Mouse (Mus musculus) heart, postnatal 0 days (tissue): Measurements from ENCODE around the gene Ece1.

Experiments
- CTCF ChIP-seq: IDR thresholded peaks from 2 replicates; pipeline ENCODE4 v1.5.1; 2016; ENCODE audit warnings: antibody characterized with exemption, control low read depth, low read depth
- EP300 ChIP-seq: IDR thresholded peaks from 2 replicates; pipeline ENCODE4 v1.6.1; 2016; ENCODE audit warnings: antibody characterized with exemption, low read depth

- TF ChIP-seq CTCF (no peak), EP300 (no peak)
Observed at GRCm38 (mm10) chr4:137923052-137923451, 61.0 kb downstream of the Ece1 start.
